Mouse (Mus musculus) brown adipose tissue, adult 24 weeks (tissue): ENCODE data around the gene Cdc42ep4. TPM values are rescaled to one million over a fixed set of nuclear protein-coding genes. Genes with fewer than 3 reads are reported as not detected.

Source experiments
- H3K27ac ChIP-seq: fragments of 200-500 bp; replicated peaks from 2 replicates; pipeline ENCODE4 v1.5.1; 2012; ENCODE audit warnings: low read depth, mild to moderate bottlenecking, low read length
- H3K4me1 ChIP-seq: fragments of 200-500 bp; 2 replicates; pipeline ENCODE4 v1.6.1; 2012; ENCODE audit warnings: low read length, mixed read lengths; ENCODE audit not compliant: control insufficient read depth, insufficient read depth, insufficient read length
- H3K4me3 ChIP-seq: fragments of 200-500 bp; 2 replicates; pipeline ENCODE4 v1.5.1; 2012; ENCODE audit warnings: low read depth, mild to moderate bottlenecking, low read length, moderate library complexity; ENCODE audit not compliant: insufficient read depth
- polyA plus RNA-seq: library from polyadenylated mRNA; stranded (reverse); fragments of >200 nt; gene quantifications from 2 replicates; pipeline ENCODE4 v1.2.4, GENCODE M21; 2012; ENCODE audit not compliant: missing spikeins, insufficient read depth, insufficient read length

Cdc42ep4 gene
- polyA plus RNA-seq, 1 experiment: 8.7 TPM

- H3K27ac ChIP-seq: no peak overlapping the region
- no peak overlapping the region for H3K4me3 ChIP-seq
- peaks cover 18% of the 10 kb centered on the region for H3K4me1 ChIP-seq
These were observed 11.8 kb upstream of the Cdc42ep4 start for GRCm38 (mm10) chr11:113763449-113763848.

GRCm38 (mm10) chr11:113762136-113762797 lies 10.6 kb upstream of the Cdc42ep4 start:
- Histone ChIP-seq H3K4me3 (no peak overlapping the region), H3K4me1 (peaks cover 15% of the 10 kb centered on the region), H3K27ac (no peak overlapping the region)

- Histone ChIP-seq H3K27ac (no peak overlapping the region), H3K4me3 (no peak overlapping the region), H3K4me1 (peaks cover 16% of the 10 kb centered on the region)
These were observed 10.0 kb upstream of the Cdc42ep4 start for GRCm38 (mm10) chr11:113761646-113762045.

- H3K4me1 ChIP-seq: peaks cover 11% of the 10 kb centered on the region
- H3K27ac ChIP-seq: no peak overlapping the region
- no peak overlapping the region for H3K4me3 ChIP-seq
These were observed 8.8 kb upstream of the Cdc42ep4 start for GRCm38 (mm10) chr11:113760476-113760875.

GRCm38 (mm10) chr11:113758851-113759250 lies 7.2 kb upstream of the Cdc42ep4 start:
- H3K27ac ChIP-seq: no peak overlapping the region
- peaks cover 14% of the 10 kb centered on the region for H3K4me1 ChIP-seq
- no peak overlapping the region for H3K4me3 ChIP-seq

GRCm38 (mm10) chr11:113756578-113756977 lies 4.9 kb upstream of the Cdc42ep4 start:
- peaks cover 14% of the 10 kb centered on the region for H3K4me1 ChIP-seq
- peak overlapping the region; percentile 3; the same call in 1 of the 2 replicates for H3K27ac ChIP-seq
- H3K4me3 ChIP-seq: no peak overlapping the region

- no peak overlapping the region for H3K4me3 ChIP-seq
- peaks cover 14% of the 10 kb centered on the region for H3K4me1 ChIP-seq
- no peak overlapping the region for H3K27ac ChIP-seq
These were observed 4.2 kb upstream of the Cdc42ep4 start for GRCm38 (mm10) chr11:113755878-113756277.

GRCm38 (mm10) chr11:113754845-113755244 lies 3.2 kb upstream of the Cdc42ep4 start:
- no peak overlapping the region for H3K4me3 ChIP-seq
- peaks cover 9% of the 10 kb centered on the region for H3K4me1 ChIP-seq
- no peak overlapping the region for H3K27ac ChIP-seq

GRCm38 (mm10) chr11:113752685-113753430 lies 1.2 kb upstream of the Cdc42ep4 start:
- Histone ChIP-seq H3K27ac (peak overlapping the region; percentile 68; the same call in 1 of the 2 replicates), H3K4me1 (peaks cover 15% of the 10 kb centered on the region), H3K4me3 (no peak overlapping the region)

- Histone ChIP-seq H3K27ac (peak overlapping the region; percentile 68), H3K4me3 (peak overlapping the region; percentile 66), H3K4me1 (peaks cover 21% of the 10 kb centered on the region)
These were observed 529 bp upstream of the Cdc42ep4 start for GRCm38 (mm10) chr11:113752158-113752661.

GRCm38 (mm10) chr11:113750571-113751483 lies 854 bp downstream of the Cdc42ep4 start:
- Histone ChIP-seq H3K27ac (peak overlapping the region; percentile 93), H3K4me1 (peaks cover 21% of the 10 kb centered on the region), H3K4me3 (peak overlapping the region; percentile 97)

GRCm38 (mm10) chr11:113749749-113750351 lies 1.8 kb downstream of the Cdc42ep4 start:
- peak overlapping the region; percentile 97 for H3K4me3 ChIP-seq
- H3K27ac ChIP-seq: peak overlapping the region; percentile 93
- H3K4me1 ChIP-seq: peaks cover 19% of the 10 kb centered on the region

- Histone ChIP-seq H3K4me3 (peak overlapping the region; percentile 97), H3K4me1 (peaks cover 19% of the 10 kb centered on the region), H3K27ac (peak overlapping the region; percentile 93)
These were observed 2.7 kb downstream of the Cdc42ep4 start for GRCm38 (mm10) chr11:113748797-113749521.
